Mouse (Mus musculus): ENCODE data around the gene Myo15. TPM values are rescaled to one million over a fixed set of nuclear protein-coding genes. Genes with fewer than 3 reads are reported as not detected.

Gene Myo15
- polyA plus RNA-seq, 1 experiment from 2014 or later, result 0.04 TPM

DNA sequence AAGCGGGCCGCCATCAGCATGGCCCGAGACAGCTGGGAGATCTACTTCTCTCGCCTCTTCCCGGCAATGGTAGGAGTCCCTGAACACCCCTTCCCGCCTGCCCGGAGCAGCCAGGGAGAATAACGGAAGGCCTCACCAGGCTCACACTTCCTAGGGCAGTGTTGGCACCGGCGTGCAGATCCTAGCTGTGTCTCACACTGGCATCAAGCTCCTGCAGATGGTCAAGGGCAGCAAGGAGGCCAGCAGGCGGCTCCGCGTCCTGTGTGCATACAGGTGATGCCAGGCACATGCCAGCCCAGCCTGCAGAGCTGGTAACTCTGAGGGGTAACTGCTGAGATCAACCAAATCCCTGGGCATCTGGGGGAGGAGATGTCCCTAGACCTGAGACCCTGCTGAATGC, 38.1 kb downstream of the Myo15 start:
- H3K27me3 ChIP-seq, result peaks cover 12% of the 10 kb centered on the region
- ChIA-PET CTCF (interaction anchor here (1.3 kb wide), 1 partner anchor 10 kb away, joined by 5 read pairs; no protein-coding TSS in a partner anchor), POLR2A (no interaction called here)
- ATAC-seq, result no peak
- in situ Hi-C loops (cut with MboI; ENCODE audit: low pct_unique_long_range_greater_than_20kb), result no loop called here
- TF ChIP-seq CTCF (IDR thresholded peaks at IDR 0.05), result no peak
- no peak for DNase-seq (ENCODE audit: low read depth, low spot score)

DNA sequence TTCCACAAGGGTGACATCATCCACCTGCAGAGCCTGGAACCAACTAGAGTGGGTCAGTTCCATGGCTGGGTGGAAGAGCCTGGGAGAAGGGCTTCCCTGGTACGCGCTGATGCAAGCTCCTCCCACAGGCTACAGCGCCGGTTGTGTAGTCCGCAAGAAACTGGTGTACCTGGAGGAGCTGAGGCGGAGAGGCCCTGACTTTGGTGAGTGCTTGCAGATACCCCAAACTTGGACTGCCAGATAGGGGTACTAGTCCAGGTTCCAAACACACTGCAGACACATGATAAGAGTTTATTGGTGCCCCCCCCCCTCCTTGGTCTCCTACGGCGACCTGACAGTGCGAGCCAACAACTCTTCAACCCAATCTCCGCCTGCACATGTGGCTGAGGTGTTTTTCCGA, 39.8 kb downstream of the Myo15 start:
- POLR2A ChIA-PET, result no interaction called here
- no peak for ATAC-seq
- H3K27me3 ChIP-seq, result peaks cover 8% of the 10 kb centered on the region
- in situ Hi-C loops (cut with MboI; ENCODE audit: low pct_unique_long_range_greater_than_20kb), result no loop called here
- no peak for TF ChIP-seq CTCF (IDR thresholded peaks at IDR 0.05)
- no peak for DNase-seq (ENCODE audit: low read depth, low spot score)
- CTCF ChIA-PET, result no interaction called here

- in situ Hi-C loops (cut with MboI; ENCODE audit: low pct_unique_long_range_greater_than_20kb), result no loop called here
- ChIA-PET POLR2A (no interaction called here), CTCF (no interaction called here)
- DNase-seq (ENCODE audit: low read depth, low spot score), result no peak
- TF ChIP-seq CTCF (IDR thresholded peaks at IDR 0.05), result no peak
- peaks cover 8% of the 10 kb centered on the region for H3K27me3 ChIP-seq
- no peak for ATAC-seq
Measured at GRCm38 (mm10) chr11:60509500-60509899, 40.4 kb downstream of the Myo15 start.

DNA sequence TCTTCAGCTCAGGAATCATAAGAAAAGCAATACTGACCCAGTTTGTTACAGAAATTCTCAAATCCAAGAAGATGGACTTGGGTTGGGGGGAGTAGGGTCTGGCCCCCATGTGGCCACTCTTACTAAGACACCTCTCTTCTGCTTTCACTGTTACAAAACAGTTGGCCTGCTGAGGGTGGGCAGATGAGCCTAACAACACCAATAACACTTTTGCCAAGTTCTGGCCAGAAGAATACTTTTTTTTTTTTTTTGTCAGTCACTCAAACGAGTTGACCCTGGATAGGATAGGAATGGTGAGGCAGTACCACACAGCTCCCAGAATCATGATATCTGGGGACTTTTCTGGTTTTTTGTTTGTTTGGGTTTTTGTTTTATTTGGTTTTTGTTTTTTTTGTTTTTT, 42.8 kb downstream of the Myo15 start:
- in situ Hi-C loops (cut with MboI; ENCODE audit: low pct_unique_long_range_greater_than_20kb), result no loop called here
- ChIA-PET CTCF (no interaction called here), POLR2A (interaction anchor here (0.7 kb wide), 1 partner anchor 28 kb away, joined by 4 read pairs; no protein-coding TSS in a partner anchor)
- no peak for TF ChIP-seq CTCF (IDR thresholded peaks at IDR 0.05)
- H3K27me3 ChIP-seq, result peaks cover 8% of the 10 kb centered on the region
- DNase-seq (ENCODE audit: low read depth, low spot score) (no peak), ATAC-seq (no peak)

DNA sequence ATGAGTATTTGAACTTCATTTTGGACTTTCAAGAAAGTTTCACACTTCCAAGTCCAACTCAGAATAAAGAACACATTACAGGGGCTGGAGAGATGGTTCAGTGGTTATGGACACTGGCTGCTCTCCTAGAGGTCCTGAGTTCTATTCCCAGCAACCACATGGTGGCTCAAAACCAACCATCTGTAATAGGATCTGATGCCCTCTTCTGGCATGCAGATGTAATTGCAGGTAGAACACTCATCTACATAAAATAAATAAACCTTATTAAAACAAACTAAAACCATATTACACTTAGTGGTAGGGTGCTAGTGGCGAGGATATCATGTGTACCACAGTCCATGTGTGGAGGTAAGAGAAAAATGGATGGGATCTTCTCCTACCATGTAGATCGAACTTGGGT, 43.4 kb downstream of the Myo15 start:
- DNase-seq (ENCODE audit: low read depth, low spot score) (no peak), ATAC-seq (no peak)
- H3K27me3 ChIP-seq, result peaks cover 8% of the 10 kb centered on the region
- TF ChIP-seq CTCF (IDR thresholded peaks at IDR 0.05), result no peak
- ChIA-PET CTCF (interaction anchor here (0.8 kb wide), 1 partner anchor 23 kb away, joined by 3 read pairs; the partner anchor contains the start of gene Alkbh5), POLR2A (no interaction called here)
- in situ Hi-C loops (cut with MboI; ENCODE audit: low pct_unique_long_range_greater_than_20kb), result no loop called here

DNA sequence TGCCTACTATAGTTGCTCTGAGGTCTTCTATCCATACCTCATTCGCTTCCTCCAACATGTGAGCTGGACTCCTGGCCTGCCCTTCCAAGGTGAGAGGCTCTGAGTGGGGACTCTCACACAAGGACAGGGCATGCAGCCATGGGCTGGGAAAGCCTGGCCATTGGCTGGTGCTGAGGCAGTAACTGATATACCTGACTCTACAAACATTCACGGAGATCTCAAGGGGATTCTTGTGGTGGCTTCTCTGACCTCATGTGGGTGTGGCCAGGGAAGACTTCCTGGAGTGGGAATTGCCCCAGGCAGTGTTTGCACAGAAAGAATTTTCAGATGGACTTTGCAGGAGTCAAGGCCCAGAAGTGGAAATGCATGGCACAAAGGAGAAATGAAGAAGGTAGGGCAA, 45.8 kb downstream of the Myo15 start:
- peaks cover 5% of the 10 kb centered on the region for H3K27me3 ChIP-seq
- ChIA-PET POLR2A (no interaction called here), CTCF (no interaction called here)
- TF ChIP-seq CTCF (IDR thresholded peaks at IDR 0.05), result no peak
- DNase-seq (ENCODE audit: low read depth, low spot score), result no peak
- ATAC-seq, result no peak
- in situ Hi-C loops (cut with MboI; ENCODE audit: low pct_unique_long_range_greater_than_20kb), result no loop called here

DNA sequence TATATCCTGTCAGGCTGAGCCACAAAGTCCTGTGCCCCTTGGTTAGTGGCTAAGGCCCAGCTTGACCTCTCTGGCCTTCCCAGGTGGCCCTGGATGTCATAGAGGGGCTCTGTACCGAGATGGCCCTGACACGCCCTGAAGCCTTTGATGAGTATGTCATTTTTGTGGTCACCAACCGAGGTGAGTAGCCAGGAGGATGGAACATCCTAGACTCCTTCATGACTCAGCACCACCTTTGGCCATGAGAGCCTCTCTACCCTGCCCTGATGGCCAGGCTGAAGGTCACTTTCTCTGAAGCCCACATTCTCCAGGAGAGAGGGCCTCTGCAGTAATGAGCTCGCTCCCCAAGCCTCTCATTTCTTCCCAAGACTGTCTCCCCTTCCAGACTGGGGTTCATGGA, 49.2 kb downstream of the Myo15 start:
- in situ Hi-C loops (cut with MboI; ENCODE audit: low pct_unique_long_range_greater_than_20kb), result no loop called here
- ATAC-seq (no peak), DNase-seq (ENCODE audit: low read depth, low spot score) (no peak)
- POLR2A ChIA-PET, result no interaction called here
- no peak for TF ChIP-seq CTCF (IDR thresholded peaks at IDR 0.05)
- no peaks in the 10 kb centered on the region for H3K27me3 ChIP-seq
- CTCF ChIA-PET, result no interaction called here

DNA sequence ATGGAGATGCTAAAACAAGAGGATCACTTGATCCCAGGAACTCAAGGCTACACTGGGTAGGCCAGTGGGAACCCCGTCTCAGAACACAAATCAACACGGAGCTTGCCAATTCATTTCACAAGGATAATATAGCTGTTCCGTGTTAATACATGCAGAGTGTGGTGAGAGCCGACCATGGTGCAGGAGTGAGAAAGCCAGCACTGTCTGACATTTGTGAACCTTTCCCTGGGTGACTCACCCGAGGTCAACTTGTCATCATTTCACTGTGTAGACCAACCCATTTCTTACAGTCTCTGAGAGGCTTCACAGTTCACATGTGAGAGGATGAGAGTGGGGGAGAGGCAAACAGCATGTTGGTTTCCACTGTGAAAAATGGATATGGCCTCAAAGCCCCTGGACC, 52.9 kb downstream of the Myo15 start:
- POLR2A ChIA-PET, result no interaction called here
- no peak for DNase-seq (ENCODE audit: low read depth, low spot score)
- in situ Hi-C loops (cut with MboI; ENCODE audit: low pct_unique_long_range_greater_than_20kb), result no loop called here

DNA sequence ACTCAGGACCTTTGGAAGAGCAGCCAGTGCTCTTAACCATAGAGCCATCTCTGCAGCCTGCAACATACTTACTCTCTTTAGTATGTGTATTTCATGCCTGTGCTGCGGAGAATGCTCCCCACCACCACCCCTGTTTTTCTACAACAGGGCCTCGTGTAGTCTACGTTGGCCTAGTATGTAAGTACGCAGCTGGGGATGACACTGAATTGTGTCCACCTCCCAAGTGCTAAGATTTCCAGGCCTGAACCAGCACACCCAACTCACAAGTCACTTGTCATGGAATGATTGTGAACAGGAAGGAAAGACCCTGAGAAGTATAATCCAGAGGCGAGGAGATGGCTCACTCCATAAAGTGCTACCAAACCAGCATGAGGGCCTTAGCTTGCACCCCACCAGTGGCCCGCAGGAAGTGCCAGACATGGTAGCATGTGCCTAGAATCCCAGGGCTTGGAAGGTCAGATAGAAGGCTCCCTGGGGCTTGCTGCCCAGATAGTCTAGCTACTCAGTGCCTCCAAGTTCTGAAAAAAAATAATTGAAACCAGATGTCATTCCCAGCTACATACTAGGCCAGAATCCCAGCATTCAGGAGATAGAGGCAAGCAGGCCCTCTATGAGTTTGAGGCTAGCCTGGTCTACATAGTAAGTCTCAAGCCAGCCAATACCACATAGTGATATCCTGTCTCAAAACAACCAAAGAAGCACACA, 53.7 kb downstream of the Myo15 start:
- in situ Hi-C loops (cut with MboI; ENCODE audit: low pct_unique_long_range_greater_than_20kb), result no loop called here
- DNase-seq (ENCODE audit: low read depth, low spot score) (no peak), ATAC-seq (no peak)
- TF ChIP-seq CTCF (IDR thresholded peaks at IDR 0.05), result no peak
- ChIA-PET POLR2A (interaction anchor here (0.7 kb wide), 1 partner anchor 12 kb away, joined by 4 read pairs; no protein-coding TSS in a partner anchor), CTCF (no interaction called here)
- H3K27me3 ChIP-seq, result no peaks in the 10 kb centered on the region

More for the DNA sequence above, 52.9 kb downstream of the Myo15 start:
- ATAC-seq, result no peak
- TF ChIP-seq CTCF (IDR thresholded peaks at IDR 0.05), result no peak
- CTCF ChIA-PET, result no interaction called here
- H3K27me3 ChIP-seq, result no peaks in the 10 kb centered on the region

DNA sequence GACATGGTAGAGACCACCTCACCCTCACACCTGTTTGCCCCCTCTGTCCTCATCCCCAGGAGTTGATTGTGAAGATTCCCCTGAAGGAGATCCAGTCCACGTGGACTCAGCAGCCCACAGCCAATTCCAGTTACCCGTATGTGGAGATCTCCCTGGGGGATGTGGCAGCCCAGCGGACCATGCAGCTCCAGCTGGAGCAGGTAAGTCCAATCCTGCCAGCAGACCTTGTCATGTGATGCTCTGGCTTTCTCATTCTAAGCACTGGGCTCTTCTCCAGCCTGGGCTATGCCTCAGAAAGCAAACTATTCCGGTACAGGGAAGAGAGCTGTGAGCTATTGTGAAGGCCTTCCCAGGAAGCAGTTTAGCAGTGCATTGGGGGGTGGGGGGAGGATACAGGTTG, 57.3 kb downstream of the Myo15 start:
- POLR2A ChIA-PET, result no interaction called here
- in situ Hi-C loops (cut with MboI; ENCODE audit: low pct_unique_long_range_greater_than_20kb), result no loop called here
- DNase-seq (ENCODE audit: low read depth, low spot score) (no peak), ATAC-seq (peak; percentile 35)
- no peak for TF ChIP-seq CTCF (IDR thresholded peaks at IDR 0.05)
- H3K27me3 ChIP-seq, result no peaks in the 10 kb centered on the region
- CTCF ChIA-PET, result interaction anchor here (0.9 to 3.3 kb wide), 3 partner anchors 10 to 61 kb away, joined by 3 to 12 read pairs (median 3); partner anchors contain the start of gene Alkbh5

DNA sequence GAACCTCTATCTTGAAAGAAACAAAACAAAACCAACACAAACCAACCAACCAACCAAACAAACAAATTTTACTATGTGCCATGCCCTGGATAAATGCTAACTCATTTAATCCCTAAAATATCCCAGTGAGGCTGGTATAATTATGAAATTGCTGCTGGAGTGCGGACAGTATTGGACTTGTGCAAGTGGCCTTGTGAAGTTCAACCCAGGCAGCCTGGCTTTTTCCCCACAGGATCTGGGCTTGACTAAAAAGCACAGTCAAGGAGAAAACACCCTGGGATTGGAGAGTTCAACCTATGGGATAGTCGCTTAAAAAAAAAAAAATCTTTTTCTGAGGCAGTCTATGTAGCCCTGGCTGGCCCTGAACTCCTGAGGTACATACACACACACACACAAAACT, 66.5 kb downstream of the Myo15 start:
- ATAC-seq, result no peak
- ChIA-PET CTCF (interaction anchor here (0.8 to 3.0 kb wide), 4 partner anchors 9 to 35 kb away, joined by 3 to 12 read pairs (median 4); no protein-coding TSS in a partner anchor), POLR2A (no interaction called here)
- no peak for DNase-seq (ENCODE audit: low read depth, low spot score)
- in situ Hi-C loops (cut with MboI; ENCODE audit: low pct_unique_long_range_greater_than_20kb), result no loop called here
- TF ChIP-seq CTCF (IDR thresholded peaks at IDR 0.05), result no peak
- no peaks in the 10 kb centered on the region for H3K27me3 ChIP-seq

Data from Patski (cell line).